Mouse (Mus musculus): ENCODE results near the gene Tunar.

Gene Tunar

DNA sequence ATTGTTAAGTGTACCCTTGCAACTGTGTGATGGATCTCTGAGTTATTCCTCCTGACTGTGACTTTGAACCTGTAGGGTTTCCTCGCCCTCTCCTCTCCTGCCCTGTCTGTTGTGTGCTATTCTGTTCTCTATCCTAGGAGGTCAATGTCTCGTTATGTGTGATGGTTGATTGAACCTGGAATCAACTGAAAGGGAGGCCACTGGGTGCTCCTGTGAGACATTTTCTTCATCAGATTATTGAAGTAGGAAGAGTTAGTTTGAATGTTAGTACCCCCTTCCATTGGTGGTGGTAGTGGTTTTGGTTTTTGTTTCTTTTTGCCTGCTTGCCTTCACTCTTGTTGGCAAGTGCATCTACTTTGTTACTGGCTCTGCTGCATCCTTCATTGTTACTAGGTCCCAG is at the start of gene Tunar:
Gene Tunar (plus strand): TSS at position 301 of the 400 bp plus-strand sequence.
- no peak for DNase-seq (ENCODE audit: low read depth)

DNA sequence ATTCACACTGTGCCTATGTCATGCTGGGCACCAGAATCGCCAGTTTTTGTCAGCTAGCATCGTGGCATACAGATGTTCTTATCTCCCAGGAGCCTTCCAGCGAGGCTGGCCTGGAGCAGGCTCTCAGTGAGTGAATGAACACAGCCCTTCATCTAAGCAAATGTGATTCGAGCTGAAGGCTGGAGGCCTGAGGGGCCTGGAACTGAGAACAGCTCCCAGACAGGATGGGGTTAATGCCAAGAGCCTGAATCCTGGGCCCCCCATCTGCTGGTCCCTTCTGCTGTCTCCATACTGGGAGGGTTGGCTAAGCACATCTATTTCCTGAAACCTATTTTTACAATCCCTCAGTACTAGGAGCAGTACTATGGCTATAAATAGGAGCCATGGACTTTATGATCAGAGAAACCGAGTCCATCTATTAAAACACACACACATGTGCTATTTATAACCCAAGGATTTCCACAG is 21.1 kb upstream of the Tunar start:
- no peak for DNase-seq (ENCODE audit: low read depth)

DNA sequence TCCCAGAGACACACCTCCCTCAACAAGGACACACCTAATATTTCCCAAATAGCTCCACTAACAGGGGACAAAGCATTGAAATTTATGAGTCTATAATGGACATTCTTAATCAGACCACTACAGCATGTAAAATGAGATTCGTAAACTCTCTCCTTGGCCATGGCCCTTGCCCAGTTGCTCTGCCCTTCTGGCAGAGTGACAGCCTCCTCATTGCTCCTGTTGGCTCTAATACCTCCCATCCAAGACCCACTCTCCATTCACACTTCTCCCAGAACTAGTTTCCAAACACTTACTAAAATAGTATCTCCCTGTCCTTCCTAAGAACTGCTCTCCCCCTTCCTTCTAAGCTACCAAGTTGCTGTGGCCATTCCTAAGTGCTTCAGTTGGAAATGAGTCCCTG is 19.3 kb upstream of the Tunar start:
- no peak for DNase-seq (ENCODE audit: low read depth)

DNA sequence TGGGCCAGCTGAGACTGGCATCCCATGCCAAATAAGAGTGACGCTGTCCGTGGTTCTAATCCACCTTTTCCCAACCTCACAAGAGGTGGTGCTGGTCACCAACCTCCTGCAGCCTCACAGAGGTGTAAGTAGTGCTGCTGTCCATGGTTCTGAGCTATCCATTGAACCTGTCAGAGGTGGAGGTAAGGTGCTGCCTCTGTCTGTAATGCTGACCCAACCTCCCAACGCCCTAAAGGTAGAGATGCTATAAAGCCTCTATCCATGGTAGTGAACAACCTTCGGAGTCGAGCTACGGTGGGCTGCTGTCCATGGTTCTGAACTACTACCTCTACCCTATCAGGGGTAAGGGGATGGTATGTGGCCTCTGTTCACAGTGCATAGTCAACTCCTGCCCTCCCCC is 11.5 kb upstream of the Tunar start:
- peak; percentile 5 for DNase-seq (ENCODE audit: low read depth)

DNA sequence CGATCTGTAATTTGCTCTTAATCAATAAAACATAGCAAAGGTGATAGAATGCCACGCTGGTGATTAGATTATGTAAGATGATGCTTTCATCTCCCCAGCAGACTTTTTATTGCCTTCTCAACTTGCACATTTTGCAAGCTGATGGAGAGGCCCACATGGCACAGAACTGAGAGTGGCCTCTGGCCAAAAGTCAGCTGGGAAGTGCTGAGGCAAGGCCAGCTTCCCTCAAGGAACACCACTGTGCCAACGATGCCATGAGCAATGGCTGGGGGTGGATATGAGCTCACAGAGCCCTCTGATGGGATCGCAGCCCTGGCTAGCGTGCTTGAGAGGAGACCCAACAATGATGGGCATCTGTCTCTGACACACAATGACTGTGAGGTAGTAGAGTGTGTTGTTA is 6.6 kb upstream of the Tunar start:
- DNase-seq (ENCODE audit: low read depth): no peak

DNA sequence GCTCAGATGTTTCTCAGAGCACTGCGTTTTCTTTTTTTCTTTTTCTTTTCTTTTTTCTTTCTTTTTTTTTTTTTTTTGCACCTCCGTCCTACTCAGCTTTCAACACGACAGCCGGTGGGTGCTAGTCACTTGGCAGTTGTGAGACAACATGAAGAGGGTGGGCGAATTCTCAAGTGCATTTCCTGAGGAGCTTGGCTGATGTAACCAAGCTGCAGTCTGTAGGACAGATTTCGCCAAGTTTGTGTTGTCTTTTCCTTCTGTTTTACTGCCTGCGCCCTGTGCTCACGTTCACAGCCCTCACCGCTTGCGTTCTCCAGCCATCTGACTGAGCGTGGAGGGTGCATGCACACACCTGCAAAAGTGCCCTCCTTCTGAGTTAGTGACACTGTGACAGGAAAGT is 5.3 kb upstream of the Tunar start:
- DNase-seq (ENCODE audit: low read depth): no peak

DNA sequence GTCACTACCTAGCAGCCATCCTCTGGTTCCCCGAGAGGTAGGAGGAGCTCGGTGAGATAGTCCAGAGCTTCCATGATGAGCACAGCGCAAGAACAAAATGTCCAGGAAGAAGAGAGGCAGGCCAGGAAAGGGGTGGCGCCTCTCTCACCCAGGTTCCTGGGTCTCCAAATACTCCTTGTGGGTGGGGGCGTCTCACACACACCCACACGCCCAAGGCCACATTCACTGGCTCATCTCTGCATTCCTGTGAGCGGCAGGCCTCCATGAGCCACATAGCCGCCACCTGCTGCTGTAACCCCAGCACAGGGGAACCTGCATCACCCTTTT is 2.4 kb downstream of the Tunar start:
- no peak for DNase-seq (ENCODE audit: low read depth)

DNA sequence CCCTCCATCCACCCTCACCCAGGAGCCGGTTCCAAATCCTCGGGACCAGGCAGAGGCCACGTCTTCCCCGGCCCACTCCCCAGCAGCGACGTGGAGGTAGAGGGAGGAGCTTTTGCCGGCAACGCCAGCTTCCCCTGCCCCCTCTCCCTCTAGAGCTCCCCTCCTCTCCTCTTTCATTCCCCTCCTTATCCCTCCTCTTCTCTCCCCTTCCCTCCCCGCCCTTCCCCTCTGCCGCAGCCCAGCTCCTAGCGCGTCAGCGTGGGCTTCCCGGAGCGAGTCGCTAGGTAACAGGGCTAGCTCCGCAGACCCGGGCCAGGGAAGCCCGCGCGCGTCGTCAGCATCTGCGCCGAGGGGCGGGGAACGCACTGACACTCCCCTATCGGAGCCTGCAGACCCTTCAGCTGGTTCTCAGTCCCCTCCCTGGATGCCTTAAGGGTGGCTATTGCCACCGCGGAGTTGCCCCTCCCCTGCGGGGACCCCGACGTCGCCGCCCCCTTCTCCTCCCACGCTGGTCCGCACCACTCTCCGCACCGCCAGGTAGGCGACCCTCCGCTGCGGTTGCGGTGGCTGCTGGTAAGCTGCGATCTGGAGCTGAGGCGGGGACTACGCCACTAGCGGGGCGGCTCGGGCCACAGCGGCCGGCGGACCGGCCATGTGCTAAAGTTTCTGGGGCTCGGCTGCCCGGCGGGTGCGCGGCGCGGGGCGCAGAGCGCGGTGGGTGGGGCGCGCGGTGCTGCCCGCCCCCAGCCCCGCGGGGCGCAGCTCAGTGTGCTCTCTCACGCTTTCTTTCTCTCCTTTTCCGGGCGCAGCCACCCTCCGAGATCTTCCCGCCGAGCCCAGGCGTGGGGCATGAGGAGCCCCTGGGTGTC is 3.0 kb downstream of the Tunar start:
- no peak for DNase-seq (ENCODE audit: low read depth)

DNA sequence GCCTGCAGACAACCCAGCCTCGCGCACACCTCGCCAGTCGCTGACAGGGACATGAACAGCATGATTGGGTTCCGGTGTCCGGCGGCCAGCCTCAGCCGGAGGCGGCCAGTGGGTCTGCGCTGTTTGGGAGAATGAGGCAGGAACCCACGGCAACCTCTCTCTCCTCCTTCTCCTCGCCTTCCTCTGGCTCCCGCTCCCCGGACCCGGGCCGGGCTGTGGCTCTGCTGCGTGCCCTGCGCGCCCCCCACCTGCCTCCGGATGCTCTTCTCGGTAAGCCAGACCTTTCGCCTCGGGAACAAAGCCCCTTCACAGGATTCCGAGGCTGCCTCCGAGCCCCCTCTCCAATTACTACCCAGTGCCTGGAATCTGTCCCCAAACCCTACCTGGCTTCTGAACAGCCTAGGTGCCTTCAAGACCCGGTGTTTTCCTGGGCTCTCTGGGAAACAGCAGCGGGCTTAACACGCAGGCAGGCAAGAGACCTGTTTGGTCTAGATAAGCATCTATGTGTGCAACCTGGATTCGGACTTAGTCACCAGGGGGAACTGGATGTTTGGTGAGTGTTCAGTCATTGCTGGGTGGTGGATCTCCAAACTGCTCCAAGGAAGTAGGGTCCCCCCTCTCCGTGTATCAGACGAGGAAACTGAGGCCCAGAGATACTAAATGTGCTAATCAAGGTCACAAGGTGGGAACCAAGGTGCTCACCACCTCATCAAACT is 3.8 kb downstream of the Tunar start:
- DNase-seq (ENCODE audit: low read depth): no peak

DNA sequence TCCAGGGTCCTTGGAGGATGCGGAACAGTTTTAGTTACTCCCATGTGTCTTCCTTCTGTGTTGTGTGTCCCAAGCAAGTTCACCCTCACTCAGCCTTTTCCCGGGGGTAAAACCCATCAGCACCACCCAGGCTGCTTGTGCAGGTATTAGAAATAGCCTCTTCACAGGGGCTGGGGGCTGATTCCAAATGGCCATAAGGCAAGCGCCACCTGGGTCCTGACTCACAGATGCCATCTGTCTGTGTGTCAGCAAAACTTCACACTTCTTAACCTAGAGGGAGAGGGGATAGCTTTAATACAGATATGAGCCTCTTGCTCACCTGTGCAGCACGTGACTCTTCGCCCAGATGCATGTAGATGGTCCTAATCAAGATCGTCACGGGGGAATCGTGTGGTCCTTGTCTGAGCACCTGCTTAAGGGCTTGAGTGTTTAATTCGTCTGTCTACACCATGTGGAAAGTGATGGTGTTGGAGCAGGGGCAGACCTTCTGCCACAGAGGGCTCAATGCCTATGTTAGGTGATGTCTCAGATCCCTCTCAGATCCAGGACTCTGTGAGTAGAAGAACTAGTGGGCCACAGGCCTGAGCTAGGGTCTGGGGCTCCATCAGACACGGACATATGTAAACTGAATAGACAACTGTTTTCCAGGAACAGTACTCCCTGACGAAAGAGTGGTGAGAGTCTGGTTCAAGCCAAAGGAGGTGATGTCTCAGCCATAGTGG is 4.7 kb downstream of the Tunar start:
- no peak for DNase-seq (ENCODE audit: low read depth)

DNA sequence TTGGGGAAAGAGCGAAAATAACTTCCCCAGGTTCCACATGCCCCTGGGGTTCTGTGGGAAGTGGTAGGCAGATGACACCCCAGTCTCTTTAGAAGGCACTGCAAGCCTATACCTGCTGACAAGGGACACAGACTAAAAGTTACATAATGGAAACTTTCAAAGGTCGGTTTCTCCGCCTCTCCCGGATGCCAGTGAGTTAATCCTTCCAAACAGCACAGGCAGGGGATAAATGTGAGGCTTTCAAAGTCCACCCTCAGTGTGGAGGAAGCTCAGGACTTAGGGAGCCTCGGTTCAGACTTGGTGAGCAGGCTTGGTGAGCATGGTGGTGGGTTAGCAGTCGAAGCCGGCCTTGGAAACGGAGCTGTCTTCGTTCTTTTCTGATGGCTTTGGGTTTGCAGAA is 7.9 kb downstream of the Tunar start:
- DNase-seq (ENCODE audit: low read depth): no peak

DNA sequence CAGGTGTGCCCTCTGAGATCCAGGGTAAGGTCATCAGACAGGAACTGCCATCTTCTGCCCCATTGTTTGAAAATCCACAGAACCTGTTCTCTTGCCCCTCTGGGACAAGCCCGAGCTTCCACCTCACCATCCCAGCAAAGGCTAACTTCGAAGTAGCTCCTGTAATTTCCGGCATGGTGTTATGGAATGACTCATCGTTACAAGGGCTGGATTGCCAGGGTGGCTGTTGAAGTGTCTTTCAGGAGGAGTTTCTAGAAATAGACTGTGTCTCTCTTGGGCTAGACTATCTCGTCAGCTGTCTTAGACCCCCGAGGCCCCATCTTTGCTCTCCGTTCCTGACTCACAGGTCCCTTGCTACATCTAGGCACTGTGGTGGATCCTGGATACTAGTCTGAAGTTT is 10.8 kb downstream of the Tunar start:
- DNase-seq (ENCODE audit: low read depth): no peak

DNA sequence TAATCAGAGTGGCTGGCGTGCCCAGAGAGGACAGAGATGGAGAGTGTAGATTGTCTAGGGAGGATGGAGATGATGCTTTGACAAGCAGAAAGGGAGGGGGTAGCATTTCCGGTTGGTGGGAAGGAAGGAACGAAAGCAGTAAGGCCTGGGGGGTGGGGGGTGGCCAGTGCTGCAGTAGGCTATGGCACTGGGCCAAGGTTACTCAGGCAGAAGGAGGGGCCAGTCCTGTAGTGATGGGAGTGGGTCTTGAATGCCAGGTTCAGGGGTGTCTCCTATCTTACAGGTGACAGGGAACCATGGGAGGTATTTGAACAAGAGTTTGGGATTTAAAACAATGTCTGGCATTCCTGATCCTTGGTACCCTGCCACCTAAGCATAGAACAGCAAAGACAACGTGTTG is 13.2 kb downstream of the Tunar start:
- DNase-seq (ENCODE audit: low read depth): no peak

DNA sequence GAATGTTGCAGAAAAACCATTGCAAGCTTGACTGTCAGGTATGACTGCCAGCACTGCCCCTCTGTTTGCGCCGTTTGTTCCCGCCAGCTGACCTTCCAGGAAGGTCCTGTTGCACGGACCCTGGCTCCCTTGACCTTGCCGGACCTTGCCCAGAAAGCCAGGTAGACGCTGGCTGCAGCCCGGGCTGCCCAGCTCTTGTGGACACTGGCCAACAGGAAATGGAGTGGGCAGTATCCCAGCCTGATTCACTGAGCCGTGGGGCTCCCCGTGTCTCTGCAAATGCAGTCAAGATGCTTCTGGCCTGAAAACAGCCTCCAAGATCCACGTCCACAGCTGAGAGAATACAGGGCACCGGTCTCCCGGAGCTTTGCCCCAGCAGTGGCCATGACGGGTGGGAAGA is 13.6 kb downstream of the Tunar start:
- no peak for DNase-seq (ENCODE audit: low read depth)

DNA sequence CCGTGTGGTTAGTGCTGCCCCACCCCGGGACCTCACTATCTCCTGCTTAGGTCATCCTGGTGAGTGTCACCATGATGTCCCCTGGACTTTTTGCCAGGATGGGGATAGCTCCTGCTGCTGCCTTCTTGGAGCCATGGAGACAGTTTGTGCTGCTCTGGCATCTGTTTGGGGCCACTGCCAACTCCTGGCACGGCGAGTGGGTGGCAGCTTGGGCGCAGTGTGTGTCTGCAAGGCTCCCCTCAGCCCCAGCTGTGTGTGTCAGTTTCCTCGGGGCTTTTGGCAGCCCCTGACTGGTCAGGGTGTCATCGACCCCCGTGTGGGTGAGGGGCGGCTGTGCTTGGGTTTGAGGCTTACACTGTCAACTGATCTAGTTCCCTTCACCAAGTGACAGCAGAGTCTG is 20.6 kb downstream of the Tunar start:
- DNase-seq (ENCODE audit: low read depth): no peak

DNA sequence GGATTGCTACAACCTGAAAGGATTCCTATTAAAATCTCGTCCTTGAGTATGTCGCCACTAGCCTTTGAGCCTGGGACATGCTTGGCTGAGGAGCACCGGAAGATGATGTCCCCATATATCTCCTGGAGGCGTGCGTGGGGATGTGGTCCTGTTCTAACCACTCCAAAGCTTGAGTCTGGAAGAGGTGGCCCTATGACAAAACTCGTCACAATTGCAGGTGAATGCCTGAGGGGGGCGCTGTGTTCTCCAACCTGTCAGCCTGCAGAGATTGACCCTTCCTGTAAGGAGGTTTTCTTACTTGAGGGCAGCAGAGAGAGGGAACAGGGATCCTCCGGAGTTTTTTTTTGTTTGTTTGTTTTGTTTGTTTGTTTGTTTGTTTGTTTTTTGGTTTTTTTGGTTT is 21.1 kb downstream of the Tunar start:
- no peak for DNase-seq (ENCODE audit: low read depth)

DNA sequence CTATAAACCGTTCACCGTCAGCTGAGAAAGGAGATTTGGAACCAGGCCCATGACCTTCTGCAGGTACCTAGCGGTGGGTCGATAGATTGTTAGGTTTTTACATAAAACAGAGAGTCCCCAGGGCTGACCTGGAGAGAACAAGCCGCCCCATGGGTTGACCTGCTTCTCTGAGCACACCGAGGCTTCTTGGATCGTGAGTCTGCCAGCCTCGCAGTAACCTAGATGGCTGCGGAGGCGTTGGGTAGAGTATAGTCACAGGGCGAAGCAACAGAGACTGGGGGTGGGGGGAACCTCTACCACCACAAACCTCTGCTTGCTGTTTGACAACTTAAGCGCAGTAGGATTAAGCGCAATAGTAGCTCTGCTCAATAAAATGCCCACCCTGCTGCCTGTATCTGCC is 23.1 kb downstream of the Tunar start:
- DNase-seq (ENCODE audit: low read depth): no peak

DNA sequence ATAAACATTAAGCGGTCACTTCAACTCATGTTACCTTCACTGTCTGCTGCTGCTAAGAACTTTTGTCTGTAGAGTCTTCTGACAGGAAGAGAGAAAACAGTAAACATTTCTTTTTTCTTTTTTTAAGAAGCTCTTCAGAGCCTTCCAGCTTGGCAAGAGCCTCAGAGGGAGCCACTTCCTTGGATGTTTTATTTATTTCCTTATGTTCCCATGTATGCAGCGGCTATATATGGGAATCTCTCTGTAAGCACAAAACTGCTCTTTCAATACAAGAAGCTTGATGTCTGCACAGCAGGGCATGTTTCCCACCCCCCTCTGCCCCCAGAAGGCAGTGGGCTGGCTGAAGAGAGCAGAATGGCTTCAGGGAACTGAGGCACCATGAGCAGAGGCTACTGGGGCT is 30.0 kb downstream of the Tunar start:
- no peak for DNase-seq (ENCODE audit: low read depth)

DNA sequence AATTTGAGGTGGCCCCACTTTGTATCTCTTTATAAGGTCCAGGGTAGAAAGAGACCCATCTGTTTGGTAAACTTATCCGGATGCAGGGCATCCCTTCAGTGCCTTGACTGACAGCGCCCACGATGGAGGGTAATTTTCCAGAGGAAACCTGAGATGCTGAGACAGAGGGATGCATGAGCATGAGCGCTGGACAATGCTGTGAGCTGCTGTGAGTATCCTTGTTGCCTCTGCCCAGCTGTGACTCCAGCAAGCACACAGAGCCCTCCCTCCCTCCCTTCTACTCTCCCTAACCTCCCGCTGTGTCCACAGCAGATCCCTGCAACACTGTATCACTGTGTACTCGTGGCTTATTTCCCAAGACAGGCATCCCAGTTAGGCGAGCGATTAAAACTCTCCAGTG is 40.9 kb downstream of the Tunar start:
- DNase-seq (ENCODE audit: low read depth): no peak

DNA sequence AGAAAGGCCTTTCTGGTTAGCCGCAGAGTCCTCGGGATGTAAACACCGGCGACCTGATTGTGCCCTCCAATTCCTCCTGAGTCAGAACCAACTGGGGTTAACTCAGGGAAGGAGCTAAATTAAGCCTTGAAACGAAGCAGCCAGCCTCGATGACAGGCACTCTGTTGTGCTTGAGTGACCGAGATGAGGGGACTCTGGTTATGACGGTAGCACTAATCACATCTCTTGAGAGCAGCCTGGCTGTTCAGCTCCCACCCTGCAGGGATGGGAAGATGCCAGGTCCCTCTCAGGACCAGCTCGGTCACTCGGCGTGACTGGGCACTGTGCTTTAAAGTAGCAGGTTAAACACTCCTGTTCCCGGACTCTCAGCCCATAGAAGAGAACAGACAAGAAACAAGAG is 43.3 kb downstream of the Tunar start:
- DNase-seq (ENCODE audit: low read depth): no peak

DNA sequence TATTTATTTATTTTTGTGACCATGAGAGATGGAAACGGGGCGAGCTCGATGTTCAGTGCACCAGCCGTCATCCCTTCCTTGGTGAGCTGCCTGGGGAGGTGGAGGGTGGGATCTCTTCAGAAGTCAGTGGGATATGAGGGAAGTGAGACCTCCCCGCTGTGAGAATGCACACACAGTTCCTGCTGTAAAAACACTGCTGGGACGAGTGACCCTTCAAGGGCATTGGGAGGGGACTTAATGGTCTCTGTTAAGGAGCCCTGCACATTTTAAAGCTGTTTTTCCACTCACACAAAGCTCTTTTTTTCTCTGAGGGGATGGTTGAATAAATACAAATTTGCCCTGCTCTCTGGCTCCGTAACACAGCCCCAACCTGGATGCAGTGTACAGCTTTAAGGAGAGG is 49.1 kb downstream of the Tunar start:
- DNase-seq (ENCODE audit: low read depth): no peak

DNA sequence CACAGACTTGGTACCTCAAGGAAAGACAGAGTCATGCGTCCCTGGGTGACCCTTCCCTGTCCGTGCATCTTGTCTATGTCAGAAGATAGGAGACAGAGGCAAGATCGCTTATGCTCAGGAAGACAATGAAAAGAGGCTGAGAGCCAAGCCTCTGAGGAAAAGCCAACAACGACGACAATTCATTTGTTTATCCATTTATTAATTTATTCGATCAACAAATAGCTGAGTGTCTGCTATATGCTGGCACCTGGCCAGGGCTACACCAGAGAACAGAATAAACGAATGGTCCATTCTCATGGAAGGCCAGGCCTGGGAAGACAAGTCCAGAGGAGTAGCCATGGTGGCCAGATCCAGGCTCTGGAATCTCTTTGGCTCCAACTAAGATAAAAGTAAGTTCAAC is 61.0 kb downstream of the Tunar start:
- no peak for DNase-seq (ENCODE audit: low read depth)

DNA sequence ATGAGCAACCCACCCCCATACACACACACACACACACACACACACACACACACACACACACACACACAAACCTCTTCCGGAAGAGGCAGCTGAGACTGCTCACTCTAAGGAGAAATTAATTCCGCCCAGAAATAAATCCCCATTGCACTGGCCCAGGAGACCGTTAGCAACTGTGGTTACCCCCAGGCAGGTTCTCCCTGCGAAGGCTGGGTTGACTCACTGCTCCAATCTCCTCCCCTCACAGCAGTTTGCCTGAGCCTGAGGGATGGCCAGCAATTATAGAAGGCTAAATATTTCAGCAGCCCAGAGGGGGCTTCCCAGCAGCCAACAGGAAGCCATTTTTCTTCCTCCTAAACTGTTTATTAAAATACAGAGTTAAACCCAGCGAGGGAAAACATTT is 64.5 kb downstream of the Tunar start:
- no peak for DNase-seq (ENCODE audit: low read depth)

All from induced T-regulatory cell, adult 2 months (primary cell).